Mouse (Mus musculus): ENCODE data around the gene Plk3. TPM values are rescaled to one million over a fixed set of nuclear protein-coding genes. Genes with fewer than 3 reads are reported as not detected.
"Not testable (repeated sequence)": the region's sequence is repeated elsewhere in the genome, so short reads cannot be mapped to it uniquely, and the experiment has no call there.

Plk3 gene
- 2.9 and 3.5 TPM in 2 replicates for polyA plus RNA-seq (2015; fragmentation: Nextera tagmentation; extraction: Ambion mirVana)

DNA sequence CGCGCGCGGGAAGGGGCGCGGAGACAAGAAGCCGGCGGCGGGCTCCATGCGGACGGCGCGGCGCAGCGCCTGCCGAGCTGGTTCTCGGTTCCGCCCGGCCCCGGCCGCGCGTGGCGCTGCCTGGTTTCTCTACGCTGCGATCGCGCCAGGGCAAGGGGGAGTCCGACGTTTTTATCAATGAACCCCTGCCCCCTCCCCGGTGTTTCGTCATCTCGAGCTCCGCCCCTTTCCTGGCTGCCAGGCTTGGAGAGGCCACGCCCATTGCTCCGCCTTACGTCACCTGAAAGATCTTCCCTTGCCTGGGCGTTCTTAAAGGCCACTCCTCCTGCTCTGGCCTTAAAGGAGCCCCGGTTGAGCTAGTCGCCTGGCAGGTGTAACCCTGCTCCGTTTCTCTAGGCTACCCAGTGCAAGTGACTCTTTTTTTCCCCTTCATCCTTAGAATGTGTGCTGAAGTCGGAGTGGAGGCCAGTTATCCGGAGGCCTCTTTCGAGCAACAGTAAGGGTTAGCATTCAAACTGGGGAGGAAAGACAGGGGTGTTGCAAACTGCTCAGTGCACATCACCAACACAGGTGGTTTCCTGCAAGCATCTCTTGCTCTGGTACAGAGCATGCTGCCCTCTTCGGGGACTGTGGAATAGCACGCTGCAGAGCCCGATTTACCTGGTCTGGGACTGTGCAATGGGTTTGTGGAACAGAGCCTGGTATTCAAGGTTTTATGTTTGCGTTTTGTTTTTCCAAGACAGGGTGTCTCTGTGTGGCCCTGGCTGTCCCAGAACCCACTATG lies at the start of gene Plk3:
Plk3 (minus strand) TSS at position 147 of the 784 bp plus-strand sequence.
- peak within 1 kb of the TSS; percentile 99 for H3K4me2 ChIP-seq
- no peak within 1 kb of the TSS for H3K27ac ChIP-seq
- peaks cover 24% of the 10 kb centered on the region for H3K4me1 ChIP-seq
- H3K36me3 ChIP-seq = peaks cover 6% of the 10 kb centered on the region; the same call in 1 of the 2 replicates
- no peaks in the 10 kb centered on the region for H3K9me3 ChIP-seq (replicated peaks)
- peaks cover 22% of the 10 kb centered on the region for H3K27me3 ChIP-seq
- peak within 1 kb of the TSS; percentile 88 for H3K9ac ChIP-seq
- peak within 1 kb of the TSS; percentile 79 for H3K4me3 ChIP-seq (replicated peaks)
- peak; percentile 93 for ATAC-seq (replicated peaks; ENCODE audit: low FRiP score)
- 3% methylated on average over 43 of the region's 48 CpGs for WGBS

GRCm38 (mm10) chr4:117182759-117183096 lies 49.0 kb upstream of the Plk3 start:
- not testable (repeated sequence) for H3K27me3 ChIP-seq; H3K9me3 ChIP-seq (replicated peaks)
- peak; percentile 44; the same call in 1 of the 2 replicates for ATAC-seq (replicated peaks; ENCODE audit: low FRiP score)
- H3K9ac ChIP-seq = peak overlapping the region; percentile 68
- H3K4me2 ChIP-seq = peak overlapping the region; percentile 86
- peak overlapping the region; percentile 88 for H3K27ac ChIP-seq
- H3K36me3 ChIP-seq = peaks cover 28% of the 10 kb centered on the region
- H3K4me3 ChIP-seq (replicated peaks) = peak overlapping the region; percentile 87
- H3K4me1 ChIP-seq = peaks cover 15% of the 10 kb centered on the region
- WGBS = 13% methylated on average over 9 of the region's 9 CpGs

GRCm38 (mm10) chr4:117181863-117182758 lies 48.3 kb upstream of the Plk3 start, which contains the start of gene Kif2c:
TSS of gene Kif2c (minus strand) at chr4:117182639.
- Histone ChIP-seq H3K9me3 (replicated peaks) (no peaks in the 10 kb centered on the region), H3K27ac (peak within 1 kb of the TSS; percentile 88), H3K27me3 (no peaks in the 10 kb centered on the region), H3K9ac (peak within 1 kb of the TSS; percentile 68), H3K36me3 (peaks cover 34% of the 10 kb centered on the region), H3K4me2 (peak within 1 kb of the TSS; percentile 86), H3K4me1 (peaks cover 15% of the 10 kb centered on the region), H3K4me3 (replicated peaks) (peak within 1 kb of the TSS; percentile 87)
- 2% methylated on average over 42 of the region's 42 CpGs for WGBS
- ATAC-seq (replicated peaks; ENCODE audit: low FRiP score) = peak; percentile 96

DNA sequence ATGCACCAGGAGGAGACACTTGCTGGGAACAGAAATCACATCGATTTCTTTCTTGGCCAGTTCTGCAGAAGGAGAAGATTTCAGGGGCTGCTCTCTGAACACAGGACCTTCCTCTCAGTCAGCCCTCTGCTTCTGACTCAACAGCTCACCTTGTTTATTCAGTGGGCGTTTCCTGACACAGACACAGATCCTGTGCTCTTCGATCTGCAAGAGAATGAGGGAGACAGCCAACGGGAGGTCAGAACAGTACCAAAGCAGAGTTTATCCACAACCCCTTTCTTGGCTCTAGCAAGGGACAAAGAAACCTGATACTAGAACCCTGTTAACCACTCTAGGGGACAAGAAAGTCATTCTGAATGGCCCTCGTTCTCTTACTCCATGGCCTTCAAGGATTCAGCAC lies 36.2 kb upstream of the Plk3 start:
- 85% methylated on average over 5 of the region's 5 CpGs for WGBS
- Histone ChIP-seq H3K9ac (no peak overlapping the region), H3K9me3 (replicated peaks) (no peaks in the 10 kb centered on the region), H3K4me3 (replicated peaks) (no peak overlapping the region), H3K36me3 (peaks cover 99% of the 10 kb centered on the region), H3K27ac (no peak overlapping the region), H3K4me1 (no peaks in the 10 kb centered on the region), H3K4me2 (no peak overlapping the region), H3K27me3 (no peaks in the 10 kb centered on the region)
- no peak for ATAC-seq (replicated peaks; ENCODE audit: low FRiP score)

DNA sequence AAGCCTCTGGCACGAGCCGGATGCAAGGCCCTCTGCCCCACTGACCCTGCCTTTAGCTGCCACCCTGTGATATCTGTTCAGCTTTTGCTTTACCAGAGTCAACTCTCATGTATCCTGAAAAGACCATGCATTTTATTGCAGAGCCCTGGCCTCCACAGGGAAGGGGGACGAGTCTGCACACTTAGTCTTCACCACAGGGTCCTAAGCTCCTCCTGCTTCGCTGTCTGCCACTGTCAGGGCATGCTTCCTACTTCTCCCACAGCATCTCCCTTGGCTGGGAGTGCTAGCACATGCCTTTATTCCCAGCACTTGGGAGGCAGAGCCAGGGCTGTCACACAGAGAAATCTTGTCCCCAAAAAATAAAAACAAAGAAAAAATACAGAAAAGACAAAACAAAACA lies 27.4 kb upstream of the Plk3 start:
- H3K9me3 ChIP-seq (replicated peaks) = no peaks in the 10 kb centered on the region
- ATAC-seq (replicated peaks; ENCODE audit: low FRiP score) = no peak
- no peak overlapping the region for H3K4me3 ChIP-seq (replicated peaks)
- peaks cover 78% of the 10 kb centered on the region for H3K36me3 ChIP-seq
- no peak overlapping the region for H3K9ac ChIP-seq
- H3K4me1 ChIP-seq = no peaks in the 10 kb centered on the region
- no peak overlapping the region for H3K27ac ChIP-seq
- H3K4me2 ChIP-seq = no peak overlapping the region
- H3K27me3 ChIP-seq = no peaks in the 10 kb centered on the region
- 69% methylated on average over 4 of the region's 4 CpGs for WGBS

DNA sequence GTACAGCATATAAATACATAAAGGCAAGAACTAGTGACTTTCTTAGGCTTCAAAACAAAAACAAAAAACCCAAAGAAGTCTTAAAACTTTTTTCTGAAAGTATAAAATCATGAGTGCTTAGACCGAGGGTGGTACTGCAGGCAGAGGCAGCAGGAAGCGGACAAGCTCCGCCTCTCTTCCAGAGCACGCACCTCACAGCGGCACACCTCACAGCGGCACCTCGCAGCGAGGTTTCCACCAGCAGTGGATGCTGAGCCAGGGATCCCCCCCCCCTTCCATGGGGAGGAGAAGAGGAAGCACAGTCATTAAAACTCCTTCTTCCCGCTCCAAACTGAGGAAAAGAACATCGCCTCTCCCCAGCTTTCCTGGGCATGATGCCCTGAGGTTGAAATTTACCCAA lies 25.9 kb upstream of the Plk3 start:
- Histone ChIP-seq H3K36me3 (peaks cover 67% of the 10 kb centered on the region), H3K4me1 (peaks cover 3% of the 10 kb centered on the region), H3K9ac (no peak overlapping the region), H3K4me2 (no peak overlapping the region), H3K9me3 (replicated peaks) (no peaks in the 10 kb centered on the region), H3K27me3 (no peaks in the 10 kb centered on the region), H3K4me3 (replicated peaks) (no peak overlapping the region), H3K27ac (no peak overlapping the region)
- WGBS = 84% methylated on average over 10 of the region's 10 CpGs
- ATAC-seq (replicated peaks; ENCODE audit: low FRiP score) = no peak

DNA sequence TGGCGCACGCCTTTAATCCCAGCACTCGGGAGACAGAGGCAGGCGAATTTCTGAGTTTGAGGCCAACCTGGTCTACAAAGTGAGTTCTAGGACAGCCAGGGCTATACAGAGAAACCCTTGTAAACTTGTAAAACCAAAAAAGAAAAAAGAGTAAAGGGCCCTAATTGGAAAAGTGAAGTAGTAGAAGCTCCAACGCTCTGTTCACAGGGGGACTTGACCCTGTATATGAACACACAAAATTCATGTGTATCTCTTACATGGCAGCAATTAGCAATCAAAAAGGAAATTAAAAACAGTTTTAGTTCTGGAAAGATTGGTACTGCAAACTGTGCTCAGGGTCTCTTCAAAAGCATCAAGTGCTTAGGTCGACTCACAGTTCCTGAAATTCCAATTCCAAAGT lies 22.6 kb upstream of the Plk3 start:
- no peaks in the 10 kb centered on the region for H3K27me3 ChIP-seq
- peak overlapping the region; percentile 96 for H3K4me3 ChIP-seq (replicated peaks)
- H3K4me1 ChIP-seq = peaks cover 26% of the 10 kb centered on the region
- 29% methylated on average over 6 of the region's 6 CpGs for WGBS
- H3K36me3 ChIP-seq = peaks cover 65% of the 10 kb centered on the region
- ATAC-seq (replicated peaks; ENCODE audit: low FRiP score) = no peak
- peak overlapping the region; percentile 41; the same call in 1 of the 2 replicates for H3K9ac ChIP-seq
- H3K4me2 ChIP-seq = peak overlapping the region; percentile 80
- H3K9me3 ChIP-seq (replicated peaks) = no peaks in the 10 kb centered on the region
- H3K27ac ChIP-seq = peak overlapping the region; percentile 95

- peak within 1 kb of the TSS; percentile 95 for H3K27ac ChIP-seq
- peak within 1 kb of the TSS; percentile 99 for H3K9ac ChIP-seq
- peaks cover 65% of the 10 kb centered on the region for H3K36me3 ChIP-seq
- H3K9me3 ChIP-seq (replicated peaks) = no peaks in the 10 kb centered on the region
- WGBS = under 1% methylated on average over 52 of the region's 52 CpGs
- peak; percentile 94 for ATAC-seq (replicated peaks; ENCODE audit: low FRiP score)
- H3K27me3 ChIP-seq = no peaks in the 10 kb centered on the region
- H3K4me2 ChIP-seq = peak within 1 kb of the TSS; percentile 80
- H3K4me3 ChIP-seq (replicated peaks) = peak within 1 kb of the TSS; percentile 96
- peaks cover 26% of the 10 kb centered on the region for H3K4me1 ChIP-seq
Observed at GRCm38 (mm10) chr4:117155792-117156355, 22.1 kb upstream of the Plk3 start, which contains the start of gene Rps8. TSS of gene Rps8 (minus strand) at chr4:117156243.

DNA sequence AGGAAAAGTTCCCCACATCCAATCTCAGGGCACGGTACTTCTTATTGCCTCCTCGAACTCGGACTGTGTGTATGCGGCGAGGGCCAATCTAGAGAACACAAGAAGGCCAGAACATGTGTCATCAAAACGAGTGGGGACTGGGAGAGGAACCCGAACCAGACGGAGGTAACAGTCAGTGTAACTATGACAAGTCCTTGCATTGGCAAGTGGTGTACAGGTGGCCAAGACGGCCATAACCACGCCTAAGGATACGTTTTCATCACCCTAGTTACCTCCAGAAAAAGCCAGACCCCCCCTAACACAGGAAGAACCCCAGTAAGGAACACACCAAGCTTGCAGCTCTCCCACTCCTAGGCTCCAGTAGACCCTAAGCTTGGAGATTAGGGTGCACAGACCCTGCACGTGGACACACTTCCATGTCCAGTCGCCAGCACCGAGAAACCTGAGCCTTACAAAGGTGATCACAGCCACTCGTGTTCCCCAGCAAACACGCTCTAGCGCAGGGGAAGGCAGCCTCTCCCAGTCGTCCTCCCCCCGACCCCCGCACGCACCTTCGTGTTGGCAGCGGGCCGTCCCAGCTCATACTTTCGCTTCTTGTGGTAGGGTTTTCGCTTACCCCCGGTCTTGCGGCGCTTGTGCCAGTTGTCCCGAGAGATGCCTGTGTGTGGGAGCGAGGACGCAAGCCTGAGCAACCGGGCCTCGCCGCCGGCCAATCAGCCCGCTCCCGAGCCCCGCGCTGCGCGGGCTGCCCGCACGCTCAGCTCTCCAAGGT lies 21.4 kb upstream of the Plk3 start:
- Histone ChIP-seq H3K4me1 (peaks cover 26% of the 10 kb centered on the region), H3K27ac (peak overlapping the region; percentile 95), H3K9ac (peak overlapping the region; percentile 99), H3K4me2 (peak overlapping the region; percentile 80), H3K9me3 (replicated peaks) (no peaks in the 10 kb centered on the region), H3K36me3 (peaks cover 65% of the 10 kb centered on the region), H3K27me3 (no peaks in the 10 kb centered on the region), H3K4me3 (replicated peaks) (peak overlapping the region; percentile 96)
- 1% methylated on average over 44 of the region's 44 CpGs for WGBS
- ATAC-seq (replicated peaks; ENCODE audit: low FRiP score) = peak; percentile 13; the same call in 1 of the 2 replicates

DNA sequence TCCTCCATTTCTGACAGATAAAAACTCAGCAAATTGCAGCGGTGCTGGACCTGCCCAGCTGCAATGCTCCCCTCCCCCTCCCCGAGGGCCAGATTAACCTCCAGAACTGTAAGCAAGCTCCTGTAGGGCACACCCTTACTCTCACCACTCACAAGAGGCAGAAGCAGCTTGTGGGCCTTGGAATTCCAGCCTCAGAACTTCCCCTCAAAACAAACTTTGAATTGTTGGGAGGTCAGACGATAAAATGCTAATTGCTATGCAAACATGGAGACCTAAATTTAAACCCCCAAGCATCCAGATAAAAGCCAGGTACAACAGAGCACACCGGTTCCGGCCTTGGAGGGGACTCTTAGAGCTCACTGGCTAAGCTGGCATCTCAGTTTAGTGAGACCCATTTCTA lies 19.0 kb upstream of the Plk3 start:
- Histone ChIP-seq H3K4me1 (peaks cover 26% of the 10 kb centered on the region), H3K27ac (0 out of 2 replicates have a peak overlapping the region, but pooled peaks have one; percentile 3), H3K9ac (no peak overlapping the region), H3K4me2 (0 out of 2 replicates have a peak overlapping the region, but pooled peaks have one; percentile 80), H3K36me3 (peaks cover 69% of the 10 kb centered on the region), H3K27me3 (no peaks in the 10 kb centered on the region), H3K4me3 (replicated peaks) (peak overlapping the region; percentile 5; the same call in 1 of the 2 replicates), H3K9me3 (replicated peaks) (no peaks in the 10 kb centered on the region)
- ATAC-seq (replicated peaks; ENCODE audit: low FRiP score) = no peak
- 81% methylated on average over 5 of the region's 5 CpGs for WGBS

DNA sequence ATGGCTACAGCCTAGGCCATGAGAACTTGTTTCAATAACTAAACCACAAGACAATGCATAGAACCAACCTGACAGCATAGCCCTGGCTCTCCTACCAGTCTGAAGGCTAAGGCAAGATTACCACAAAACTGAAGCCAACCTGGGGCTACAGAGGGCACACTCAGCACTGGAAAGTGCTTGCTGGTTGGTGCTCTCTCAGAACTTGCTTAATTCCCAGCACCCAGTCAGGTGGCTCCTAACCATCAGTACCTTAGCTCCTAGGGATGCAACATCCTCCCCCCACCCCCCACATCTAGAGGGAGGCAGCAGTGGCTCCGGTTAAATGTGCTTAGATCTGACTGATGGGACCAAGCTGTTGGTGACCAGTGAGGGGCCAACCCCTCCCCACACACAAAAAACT lies 17.7 kb upstream of the Plk3 start:
- WGBS = 44% methylated on average over 1 of the region's 1 CpGs
- peaks cover 26% of the 10 kb centered on the region for H3K4me1 ChIP-seq
- no peak overlapping the region for H3K27ac ChIP-seq
- H3K4me3 ChIP-seq (replicated peaks) = no peak overlapping the region
- ATAC-seq (replicated peaks; ENCODE audit: low FRiP score) = no peak
- H3K9me3 ChIP-seq (replicated peaks) = no peaks in the 10 kb centered on the region
- H3K9ac ChIP-seq = no peak overlapping the region
- no peaks in the 10 kb centered on the region for H3K27me3 ChIP-seq
- no peak overlapping the region for H3K4me2 ChIP-seq
- H3K36me3 ChIP-seq = peaks cover 69% of the 10 kb centered on the region

Data from kidney, embryonic 15.5 days (tissue).